Mouse (Mus musculus): ENCODE results near the gene Thsd4.

DNA sequence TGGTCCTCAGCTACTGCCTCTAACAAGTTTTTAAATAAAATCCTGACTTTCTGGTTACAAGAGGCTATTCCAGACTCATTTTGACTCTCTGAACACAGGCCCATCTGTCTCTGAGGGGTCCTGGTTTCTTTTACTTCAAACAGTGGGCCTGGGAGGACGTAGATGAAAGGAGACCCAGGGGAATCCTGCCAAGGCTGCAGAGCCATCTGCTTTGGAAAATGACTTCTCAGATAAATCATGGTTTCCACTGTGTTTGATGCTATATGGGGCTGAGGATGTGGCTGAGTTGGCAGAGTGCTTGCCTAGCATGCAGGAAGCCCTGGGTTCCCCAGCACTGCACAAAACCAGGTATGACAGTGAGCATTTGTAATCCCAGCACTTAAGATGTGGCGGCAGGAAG lies 47.5 kb upstream of the Thsd4 start:
- TF ChIP-seq EP300 (IDR thresholded peaks at IDR 0.05) (no peak), CTCF (IDR thresholded peaks at IDR 0.05) (no peak)
